Mouse (Mus musculus): ENCODE results near the gene Dmrt3.

Gene Dmrt3

GRCm38 (mm10) chr19:25610015-25610410 is at the start of gene Dmrt3:
TSS of gene Dmrt3 (plus strand) at chr19:25610301.
- DNase-seq (ENCODE audit: low read depth, low spot score) = no peak

GRCm38 (mm10) chr19:25564430-25564829 is 45.7 kb upstream of the Dmrt3 start:
- no peak for DNase-seq (ENCODE audit: low read depth, low spot score)

GRCm38 (mm10) chr19:25569778-25570177 is 40.3 kb upstream of the Dmrt3 start:
- no peak for DNase-seq (ENCODE audit: low read depth, low spot score)

DNA sequence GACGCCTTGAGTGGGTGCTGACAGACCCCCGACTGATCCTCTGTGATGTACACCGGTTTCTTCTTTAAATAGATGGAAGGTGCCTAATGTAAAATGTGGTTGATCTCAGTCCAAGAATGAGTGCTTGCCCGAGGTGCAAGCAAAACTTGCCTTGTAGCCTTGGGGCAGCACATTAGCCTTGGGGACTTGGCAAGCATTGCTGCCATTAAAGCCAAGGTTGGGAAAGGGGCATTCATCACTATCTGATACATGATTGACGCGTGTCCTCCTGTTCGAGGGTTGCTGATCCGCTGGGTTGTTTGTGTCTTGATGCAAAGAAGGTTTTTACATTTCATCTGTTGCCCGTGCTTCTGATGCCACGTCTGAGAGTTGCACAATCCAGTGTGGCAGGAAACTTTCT is 35.7 kb upstream of the Dmrt3 start:
- DNase-seq (ENCODE audit: low read depth, low spot score) = no peak

- no peak for DNase-seq (ENCODE audit: low read depth, low spot score)
Measured at GRCm38 (mm10) chr19:25574981-25575814, 34.9 kb upstream of the Dmrt3 start.

GRCm38 (mm10) chr19:25578358-25578757 is 31.7 kb upstream of the Dmrt3 start:
- no peak for DNase-seq (ENCODE audit: low read depth, low spot score)

GRCm38 (mm10) chr19:25579440-25579839 is 30.7 kb upstream of the Dmrt3 start:
- DNase-seq (ENCODE audit: low read depth, low spot score) = no peak

GRCm38 (mm10) chr19:25597717-25598232 is 12.3 kb upstream of the Dmrt3 start:
- DNase-seq (ENCODE audit: low read depth, low spot score) = no peak

GRCm38 (mm10) chr19:25598626-25599025 is 11.5 kb upstream of the Dmrt3 start:
- DNase-seq (ENCODE audit: low read depth, low spot score) = no peak

DNA sequence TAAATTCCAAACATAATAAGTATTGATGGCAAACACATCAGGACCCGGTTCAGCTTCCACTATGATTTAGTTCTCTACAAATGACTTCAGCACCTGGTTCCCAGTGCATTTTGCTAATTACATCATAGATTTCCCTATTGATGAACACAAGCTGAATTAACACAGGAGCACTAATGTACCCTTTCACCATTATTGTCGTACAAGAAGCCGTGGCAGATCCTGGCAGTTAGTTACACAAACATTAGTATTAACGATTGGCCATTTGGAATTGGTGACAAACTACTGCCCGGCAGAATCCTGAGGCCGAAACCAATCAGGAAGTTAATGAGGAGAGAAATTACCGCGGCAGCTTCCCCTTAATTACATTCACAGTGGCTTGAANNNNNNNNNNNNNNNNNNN is 8.1 kb upstream of the Dmrt3 start:
- no peak for DNase-seq (ENCODE audit: low read depth, low spot score)

DNA sequence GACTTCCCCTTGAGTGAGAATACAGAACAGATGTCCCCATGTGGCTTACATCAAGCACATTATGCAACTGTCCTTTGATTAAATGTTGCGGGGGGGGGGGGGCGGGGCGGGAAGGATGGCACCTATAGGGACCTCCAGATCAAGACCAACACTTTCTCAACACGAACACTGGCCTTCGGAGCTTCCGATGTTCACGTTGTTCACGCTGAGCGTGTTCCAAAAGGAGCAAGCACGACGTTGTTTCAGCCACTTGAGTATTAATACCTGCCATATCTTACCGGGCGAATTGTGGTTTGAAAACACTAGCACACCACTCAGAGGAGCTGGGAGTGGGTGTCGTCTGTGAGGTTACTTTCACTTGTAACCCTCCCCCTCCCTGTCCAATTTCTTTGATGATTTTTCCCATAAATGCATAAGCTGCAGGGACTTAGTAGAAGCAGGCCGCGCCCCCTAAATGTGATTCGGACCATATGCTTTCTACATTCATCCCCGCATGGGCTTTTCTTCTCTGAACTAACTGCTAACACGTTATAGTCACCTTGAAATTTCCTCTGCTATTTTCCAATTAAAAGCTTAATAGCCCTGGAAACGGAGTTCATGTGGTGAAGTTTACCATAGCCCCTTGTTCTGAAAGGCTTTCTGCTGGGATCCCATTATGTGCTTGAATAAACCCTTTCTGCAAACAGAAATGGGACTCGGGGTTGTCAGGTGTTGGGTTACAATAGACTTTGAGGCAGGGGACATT is 2.5 kb upstream of the Dmrt3 start:
- DNase-seq (ENCODE audit: low read depth, low spot score) = no peak

DNA sequence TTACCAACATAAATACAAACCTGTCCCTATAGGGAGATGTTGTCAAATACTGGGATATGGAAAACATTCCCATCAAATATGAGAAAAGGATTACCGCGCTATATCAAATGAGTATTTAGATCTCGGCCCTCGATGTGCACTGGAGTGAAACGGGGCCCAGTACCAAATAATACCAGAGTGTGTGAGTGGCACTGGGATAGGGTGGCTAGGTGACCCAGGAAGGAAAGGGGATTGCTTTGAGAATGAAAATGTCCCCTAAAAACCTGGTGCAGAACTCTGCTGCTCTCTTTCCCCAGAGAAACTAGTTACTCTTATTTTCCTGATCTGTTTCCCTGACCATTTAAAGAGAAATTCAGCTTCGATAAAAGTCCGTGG is 1.9 kb upstream of the Dmrt3 start:
- DNase-seq (ENCODE audit: low read depth, low spot score) = no peak

GRCm38 (mm10) chr19:25608961-25609850 is 895 bp upstream of the Dmrt3 start:
- no peak for DNase-seq (ENCODE audit: low read depth, low spot score)

- DNase-seq (ENCODE audit: low read depth, low spot score) = peak; percentile 18
Measured at GRCm38 (mm10) chr19:25610411-25611111, 460 bp downstream of the Dmrt3 start.

GRCm38 (mm10) chr19:25611116-25611515 is 1.0 kb downstream of the Dmrt3 start:
- DNase-seq (ENCODE audit: low read depth, low spot score) = no peak

GRCm38 (mm10) chr19:25611876-25612805 is 2.0 kb downstream of the Dmrt3 start:
- DNase-seq (ENCODE audit: low read depth, low spot score) = no peak

- no peak for DNase-seq (ENCODE audit: low read depth, low spot score)
Measured at GRCm38 (mm10) chr19:25612806-25613295, 2.8 kb downstream of the Dmrt3 start.

DNA sequence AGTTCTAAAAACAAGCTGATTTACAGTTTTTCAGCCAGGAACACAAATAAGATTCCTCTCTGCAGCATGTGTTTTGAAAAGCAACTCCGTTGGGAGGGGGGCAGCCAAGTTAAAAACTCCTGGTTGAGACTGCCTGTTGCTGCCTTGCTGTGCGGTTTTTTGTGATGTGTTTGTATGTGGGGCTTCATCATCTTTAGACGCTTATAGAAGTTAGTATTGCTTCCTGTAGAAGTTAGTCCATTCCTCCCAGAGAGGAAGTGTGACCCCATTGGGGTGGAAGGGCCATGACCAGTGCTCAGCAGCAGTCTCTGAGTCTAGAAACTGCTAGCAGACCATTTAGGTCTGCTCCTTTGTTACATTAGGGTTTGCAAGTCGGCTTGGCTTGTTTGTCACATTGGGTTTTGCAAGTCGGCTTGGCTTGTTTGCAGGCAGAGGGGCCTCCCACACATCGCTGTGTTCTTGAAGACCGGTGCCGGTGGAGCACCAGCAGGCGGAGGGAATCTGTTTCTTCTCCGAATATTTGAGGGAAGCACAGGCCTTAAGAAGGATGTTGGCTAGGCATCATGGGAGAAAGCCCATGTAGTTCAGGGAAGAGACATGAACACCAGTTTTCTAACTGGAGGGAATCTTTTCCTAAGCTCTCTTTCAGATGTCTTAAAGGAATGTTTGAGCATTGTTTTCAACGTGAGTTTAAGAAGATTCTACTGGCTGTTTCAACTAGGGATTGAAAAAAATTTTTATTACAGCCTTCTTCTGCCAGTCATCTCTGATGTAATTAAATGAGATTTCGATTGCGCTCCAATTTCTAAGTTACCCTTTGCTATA is 3.6 kb downstream of the Dmrt3 start:
- DNase-seq (ENCODE audit: low read depth, low spot score) = peak; percentile 18

DNA sequence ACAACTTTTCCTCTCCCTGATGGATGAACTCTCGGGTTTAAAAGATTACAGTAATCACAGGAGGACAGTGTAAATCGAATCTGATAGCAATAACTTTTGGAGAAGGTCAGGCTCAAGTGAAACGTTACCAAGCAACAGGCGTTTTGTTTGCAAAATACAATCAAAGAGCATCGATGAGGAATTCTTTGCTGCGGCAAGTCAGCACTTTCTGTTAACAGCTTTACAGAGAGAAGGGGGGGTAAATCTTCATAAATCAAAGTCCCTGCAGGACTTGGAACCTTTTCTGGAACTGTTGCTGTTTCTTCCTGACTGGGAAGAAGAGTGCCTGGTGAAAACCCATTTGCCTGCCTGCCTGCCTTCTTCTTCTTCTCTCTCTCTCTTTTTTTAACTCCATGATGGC is 5.8 kb downstream of the Dmrt3 start:
- no peak for DNase-seq (ENCODE audit: low read depth, low spot score)
